Mouse (Mus musculus): Measurements from ENCODE around the gene Hoxc5. TPM values are rescaled to one million over a fixed set of nuclear protein-coding genes. Genes with fewer than 3 reads are reported as not detected.

The Hoxc5 gene
- polyA plus RNA-seq, 1 experiment from 2014 or later, result 20.2 TPM

GRCm38 (mm10) chr15:103030142-103030541 is 62.9 kb downstream of the Hoxc5 start:
- 3% methylated on average over 8 of the region's 8 CpGs for WGBS

DNA sequence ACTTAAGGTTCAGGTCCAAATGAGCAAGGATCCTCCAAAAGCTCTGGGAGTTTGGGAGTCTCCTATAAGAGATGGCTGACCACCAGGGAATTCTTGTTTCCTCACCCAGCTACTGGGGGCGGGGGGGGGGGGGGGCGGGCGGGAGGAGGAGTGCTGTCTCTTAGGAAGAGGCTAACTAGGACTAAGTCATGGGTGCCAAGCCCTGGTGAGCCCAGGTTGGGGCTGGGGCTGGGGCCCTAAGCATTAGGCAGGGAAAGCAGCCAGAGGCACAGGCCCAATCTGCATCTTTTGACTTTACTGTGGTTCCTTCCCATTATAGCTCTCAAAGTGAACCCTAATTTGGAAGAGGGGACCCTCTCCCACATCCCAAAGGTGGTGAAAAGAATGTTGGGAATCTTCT is 64.9 kb downstream of the Hoxc5 start:
- H3K9ac ChIP-seq, result peak overlapping the region; percentile 23; the same call in 1 of the 2 replicates
- ATAC-seq (ENCODE audit: low FRiP score), result no peak
- peaks cover 6% of the 10 kb centered on the region for H3K4me1 ChIP-seq
- H3K36me3 ChIP-seq, result no peaks in the 10 kb centered on the region
- peaks cover 99% of the 10 kb centered on the region for H3K27me3 ChIP-seq
- H3K9me3 ChIP-seq (replicated peaks), result no peaks in the 10 kb centered on the region
- peak overlapping the region; percentile 11; the same call in 1 of the 2 replicates for H3K4me3 ChIP-seq
- WGBS, result no CpG with 5 or more reads among the region's 3 CpGs
- H3K4me2 ChIP-seq (replicated peaks), result peak overlapping the region; percentile 50
- peak overlapping the region; percentile 83 for H3K27ac ChIP-seq

More at GRCm38 (mm10) chr15:103030142-103030541, 62.9 kb downstream of the Hoxc5 start:
- Histone ChIP-seq H3K27me3 (peaks cover 99% of the 10 kb centered on the region), H3K27ac (peak overlapping the region; percentile 79), H3K4me2 (replicated peaks) (peak overlapping the region; percentile 43), H3K4me1 (peaks cover 6% of the 10 kb centered on the region), H3K9me3 (replicated peaks) (no peaks in the 10 kb centered on the region), H3K36me3 (no peaks in the 10 kb centered on the region), H3K4me3 (no peak overlapping the region), H3K9ac (peak overlapping the region; percentile 39; the same call in 1 of the 2 replicates)
- no peak for ATAC-seq (ENCODE audit: low FRiP score)

DNA sequence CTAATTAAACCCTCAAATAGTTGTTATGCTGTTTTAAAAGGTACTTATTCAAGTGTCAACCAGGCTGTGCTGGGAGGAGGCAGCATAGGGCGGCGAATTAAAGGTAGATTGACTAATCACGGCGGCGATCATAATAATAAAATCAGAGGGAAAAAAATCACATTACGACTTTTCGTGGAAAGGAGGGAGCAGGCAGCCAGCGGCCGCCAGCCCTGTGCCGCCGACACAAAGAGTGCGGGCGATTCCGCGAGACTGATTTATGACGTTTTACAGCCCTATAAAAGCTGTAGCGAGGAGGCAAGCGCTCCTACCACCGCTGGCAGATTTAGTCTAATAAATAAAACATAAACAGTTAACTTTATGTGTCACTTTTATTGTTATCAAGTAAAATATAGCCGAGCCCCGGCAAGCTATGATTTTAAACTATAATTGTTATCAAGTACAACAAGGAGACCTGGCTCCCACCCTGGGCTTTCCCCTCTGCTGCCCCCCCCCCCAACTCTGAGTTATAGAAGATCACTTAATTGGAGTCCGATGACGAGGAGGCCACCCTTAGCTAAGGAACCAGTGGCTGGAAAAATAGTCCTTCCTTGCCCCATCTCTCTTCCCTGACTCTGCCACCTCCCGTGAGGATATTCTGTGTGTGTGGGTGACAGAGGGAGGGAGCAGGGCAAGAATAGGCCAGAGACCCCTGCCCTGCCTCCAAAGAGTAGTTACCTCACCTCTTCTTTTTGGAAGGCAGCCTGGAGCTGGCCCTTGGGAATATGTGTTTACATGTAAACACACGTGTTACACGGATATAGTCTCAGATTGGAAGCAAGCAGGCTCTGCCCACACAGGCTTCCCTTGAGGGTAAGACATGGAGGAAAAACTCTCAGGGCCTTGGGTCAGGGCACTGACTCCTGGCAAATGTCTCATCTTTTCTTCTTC is 65.7 kb downstream of the Hoxc5 start:
- Histone ChIP-seq H3K9ac (no peak overlapping the region), H3K4me3 (no peak overlapping the region), H3K4me1 (peaks cover 6% of the 10 kb centered on the region), H3K27me3 (peaks cover 99% of the 10 kb centered on the region), H3K9me3 (replicated peaks) (no peaks in the 10 kb centered on the region), H3K4me2 (replicated peaks) (peak overlapping the region; percentile 50), H3K27ac (peak overlapping the region; percentile 83), H3K36me3 (no peaks in the 10 kb centered on the region)
- ATAC-seq (ENCODE audit: low FRiP score), result no peak
- WGBS, result 2% methylated on average over 26 of the region's 26 CpGs

DNA sequence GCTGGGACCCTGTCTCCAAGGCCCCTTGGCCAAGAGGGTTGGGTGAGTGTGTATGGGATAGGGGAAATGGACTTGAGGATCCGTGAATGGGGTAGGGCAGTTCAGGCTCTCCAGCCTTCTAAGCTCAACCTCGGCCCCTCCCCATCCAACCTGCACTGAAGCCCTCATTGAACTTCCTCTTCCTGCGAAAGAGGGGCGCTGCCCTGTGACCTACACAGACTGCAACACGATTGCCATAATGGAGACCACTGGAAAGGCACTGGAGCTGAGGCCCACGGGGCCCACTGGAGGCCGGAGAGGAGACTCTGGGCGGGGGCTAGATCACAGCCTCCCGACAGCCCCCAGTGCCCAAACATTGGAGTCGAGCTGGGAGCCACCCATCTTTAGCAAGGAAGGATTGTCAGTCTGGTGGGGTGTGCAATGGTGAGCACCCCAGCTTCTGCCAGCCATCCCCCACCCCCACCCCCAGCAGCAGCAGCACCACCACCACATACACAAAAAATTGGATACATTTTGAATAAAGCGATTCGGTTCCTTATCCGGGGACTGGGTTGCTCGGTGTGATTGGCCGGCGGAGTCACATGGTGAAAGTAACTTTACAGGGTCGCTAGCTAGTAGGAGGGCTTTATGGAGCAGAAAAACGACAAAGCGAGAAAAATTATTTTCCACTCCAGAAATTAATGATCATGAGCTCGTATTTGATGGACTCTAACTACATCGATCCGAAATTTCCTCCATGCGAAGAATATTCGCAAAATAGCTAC is 67.0 kb downstream of the Hoxc5 start:
- Histone ChIP-seq H3K9me3 (replicated peaks) (no peaks in the 10 kb centered on the region), H3K4me3 (peak overlapping the region; percentile 44), H3K27ac (peak overlapping the region; percentile 92), H3K9ac (peak overlapping the region; percentile 74), H3K27me3 (peaks cover 99% of the 10 kb centered on the region), H3K36me3 (no peaks in the 10 kb centered on the region), H3K4me1 (peaks cover 6% of the 10 kb centered on the region), H3K4me2 (replicated peaks) (peak overlapping the region; percentile 50)
- ATAC-seq (ENCODE audit: low FRiP score), result peak; percentile 62; the same call in 1 of the 2 replicates
- WGBS, result under 1% methylated on average over 23 of the region's 24 CpGs

GRCm38 (mm10) chr15:103034807-103035547 is 67.7 kb downstream of the Hoxc5 start:
- H3K4me2 ChIP-seq (replicated peaks), result peak overlapping the region; percentile 50
- peaks cover 6% of the 10 kb centered on the region for H3K4me1 ChIP-seq
- peaks cover 99% of the 10 kb centered on the region for H3K27me3 ChIP-seq
- no peaks in the 10 kb centered on the region for H3K36me3 ChIP-seq
- H3K27ac ChIP-seq, result peak overlapping the region; percentile 92
- peak; percentile 63 for ATAC-seq (ENCODE audit: low FRiP score)
- peak overlapping the region; percentile 44 for H3K4me3 ChIP-seq
- no peaks in the 10 kb centered on the region for H3K9me3 ChIP-seq (replicated peaks)
- WGBS, result under 1% methylated on average over 33 of the region's 34 CpGs
- H3K9ac ChIP-seq, result peak overlapping the region; percentile 74

- peak overlapping the region; percentile 50 for H3K4me2 ChIP-seq (replicated peaks)
- H3K27ac ChIP-seq, result peak overlapping the region; percentile 92
- H3K4me3 ChIP-seq, result peak overlapping the region; percentile 44
These were observed 68.3 kb downstream of the Hoxc5 start for GRCm38 (mm10) chr15:103035548-103035881.

GRCm38 (mm10) chr15:103037579-103037978 is 70.3 kb downstream of the Hoxc5 start:
- Histone ChIP-seq H3K4me3 (peak overlapping the region; percentile 44), H3K36me3 (no peaks in the 10 kb centered on the region), H3K9me3 (replicated peaks) (no peaks in the 10 kb centered on the region), H3K4me1 (peaks cover 6% of the 10 kb centered on the region), H3K27ac (peak overlapping the region; percentile 77; the same call in 1 of the 2 replicates), H3K27me3 (peaks cover 100% of the 10 kb centered on the region), H3K4me2 (replicated peaks) (peak overlapping the region; percentile 50), H3K9ac (0 out of 2 replicates have a peak overlapping the region, but pooled peaks have one; percentile 42)
- no peak for ATAC-seq (ENCODE audit: low FRiP score)
- WGBS, result 22% methylated on average over 1 of the region's 1 CpGs

More at GRCm38 (mm10) chr15:103035548-103035881, 68.3 kb downstream of the Hoxc5 start:
- peak overlapping the region; percentile 74 for H3K9ac ChIP-seq
- H3K36me3 ChIP-seq, result no peaks in the 10 kb centered on the region
- ATAC-seq (ENCODE audit: low FRiP score), result no peak
- WGBS, result under 1% methylated on average over 14 of the region's 14 CpGs
- H3K4me1 ChIP-seq, result peaks cover 6% of the 10 kb centered on the region
- peaks cover 99% of the 10 kb centered on the region for H3K27me3 ChIP-seq
- H3K9me3 ChIP-seq (replicated peaks), result no peaks in the 10 kb centered on the region

GRCm38 (mm10) chr15:103038701-103039480 is 71.6 kb downstream of the Hoxc5 start:
- no peak for ATAC-seq (ENCODE audit: low FRiP score)
- peaks cover 4% of the 10 kb centered on the region for H3K4me1 ChIP-seq
- peak overlapping the region; percentile 24 for H3K4me3 ChIP-seq
- peak overlapping the region; percentile 77 for H3K27ac ChIP-seq
- H3K9me3 ChIP-seq (replicated peaks), result no peaks in the 10 kb centered on the region
- H3K9ac ChIP-seq, result peak overlapping the region; percentile 42
- H3K27me3 ChIP-seq, result peaks cover 100% of the 10 kb centered on the region
- peak overlapping the region; percentile 50 for H3K4me2 ChIP-seq (replicated peaks)
- no peaks in the 10 kb centered on the region for H3K36me3 ChIP-seq
- 6% methylated on average over 10 of the region's 10 CpGs for WGBS

- WGBS, result 3% methylated on average over 3 of the region's 3 CpGs
- peak overlapping the region; percentile 42 for H3K9ac ChIP-seq
- H3K27me3 ChIP-seq, result peaks cover 100% of the 10 kb centered on the region
- no peaks in the 10 kb centered on the region for H3K36me3 ChIP-seq
- H3K4me3 ChIP-seq, result peak overlapping the region; percentile 24
- peak overlapping the region; percentile 50 for H3K4me2 ChIP-seq (replicated peaks)
- no peaks in the 10 kb centered on the region; the same call in 1 of the 2 replicates for H3K4me1 ChIP-seq
- no peak for ATAC-seq (ENCODE audit: low FRiP score)
- H3K27ac ChIP-seq, result peak overlapping the region; percentile 77
- no peaks in the 10 kb centered on the region for H3K9me3 ChIP-seq (replicated peaks)
These were observed 72.4 kb downstream of the Hoxc5 start for GRCm38 (mm10) chr15:103039609-103040008.

- no peaks in the 10 kb centered on the region for H3K36me3 ChIP-seq
- peak overlapping the region; percentile 77; the same call in 1 of the 2 replicates for H3K27ac ChIP-seq
- ATAC-seq (ENCODE audit: low FRiP score), result no peak
- 1% methylated on average over 12 of the region's 12 CpGs for WGBS
- H3K4me2 ChIP-seq (replicated peaks), result peak overlapping the region; percentile 50
- H3K9ac ChIP-seq, result peak overlapping the region; percentile 42
- H3K9me3 ChIP-seq (replicated peaks), result no peaks in the 10 kb centered on the region
- H3K27me3 ChIP-seq, result peaks cover 96% of the 10 kb centered on the region
- H3K4me1 ChIP-seq, result no peaks in the 10 kb centered on the region; the same call in 1 of the 2 replicates
- H3K4me3 ChIP-seq, result peak overlapping the region; percentile 24
These were observed 73.4 kb downstream of the Hoxc5 start for GRCm38 (mm10) chr15:103040601-103041000.

GRCm38 (mm10) chr15:103041613-103042012 is 74.4 kb downstream of the Hoxc5 start:
- H3K4me1 ChIP-seq, result no peaks in the 10 kb centered on the region; the same call in 1 of the 2 replicates
- no peak overlapping the region for H3K9ac ChIP-seq
- H3K4me3 ChIP-seq, result no peak overlapping the region
- H3K36me3 ChIP-seq, result no peaks in the 10 kb centered on the region
- ATAC-seq (ENCODE audit: low FRiP score), result no peak
- H3K9me3 ChIP-seq (replicated peaks), result no peaks in the 10 kb centered on the region
- H3K4me2 ChIP-seq (replicated peaks), result peak overlapping the region; percentile 50
- peaks cover 92% of the 10 kb centered on the region for H3K27me3 ChIP-seq
- H3K27ac ChIP-seq, result peak overlapping the region; percentile 77
- WGBS, result 11% methylated on average over 5 of the region's 5 CpGs
